ENCODE assay signal across 8 mouse cellular contexts in the genomic region with DNA sequence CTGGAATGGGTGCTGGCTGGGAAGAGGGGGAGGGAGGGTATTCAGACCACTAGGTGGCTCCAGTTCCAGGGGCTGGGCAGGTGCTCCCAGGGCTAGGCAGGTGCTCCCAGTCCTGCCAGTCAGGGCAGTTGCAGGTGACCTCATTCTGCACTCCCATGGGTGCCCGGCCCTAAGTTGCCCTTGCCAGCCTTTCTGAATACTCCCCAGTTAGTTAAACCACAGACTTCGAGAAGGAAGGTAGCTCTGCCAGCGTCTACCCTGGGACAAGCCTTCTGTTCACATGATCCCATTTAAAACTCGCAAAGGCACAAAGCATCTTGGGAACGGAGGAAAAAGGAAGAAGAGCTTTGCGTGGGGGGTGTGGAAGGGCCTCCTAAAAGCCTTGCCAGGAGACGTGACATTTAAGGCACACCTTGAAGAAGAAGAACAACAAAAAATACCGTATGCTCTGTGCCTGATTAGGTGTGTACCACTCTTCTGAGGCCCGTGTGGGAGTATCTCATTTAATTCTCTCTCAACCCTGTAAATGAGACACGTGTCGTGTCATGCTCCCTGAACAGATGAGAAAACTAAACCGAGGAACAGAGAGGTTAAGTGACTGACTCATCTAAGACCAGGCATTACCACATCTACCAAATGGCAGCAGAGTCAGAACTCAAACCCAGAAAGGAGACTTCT. TPM values are rescaled to one million over a fixed set of nuclear protein-coding genes. Genes with fewer than 3 reads are reported as not detected.
DNase-seq lines count a peak whose midpoint lies in the region; ATAC-seq lines count a peak whose summit lies in the region.

No protein-coding gene starts in this region.

- H3K9ac ChIP-seq in forebrain, embryonic 12.5 days = no peak overlapping the region
- no peak overlapping the region for H3K9ac ChIP-seq in forebrain, embryonic 14.5 days (ENCODE audit: low read length)
- H3K9ac ChIP-seq in kidney, embryonic 14.5 days (ENCODE audit: low read depth, low read length) = no peak overlapping the region
- H3K9ac ChIP-seq in stomach, embryonic 15.5 days = no peak overlapping the region

- WGBS in forebrain, embryonic 12.5 days = 40% methylated on average over 12 of the region's 12 CpGs
- WGBS in forebrain, embryonic 14.5 days = 36% methylated on average over 12 of the region's 12 CpGs
- WGBS in kidney, embryonic 14.5 days = 25% methylated on average over 12 of the region's 12 CpGs
- 29% methylated on average over 12 of the region's 12 CpGs for WGBS in stomach, embryonic 15.5 days

- H3K27ac ChIP-seq in forebrain, embryonic 12.5 days = no peak overlapping the region
- no peak overlapping the region for H3K27ac ChIP-seq in forebrain, embryonic 14.5 days (ENCODE audit: low read depth, low read length)
- H3K27ac ChIP-seq in kidney, embryonic 14.5 days (ENCODE audit: low read depth, low read length) = no peak overlapping the region
- no peak overlapping the region for H3K27ac ChIP-seq in stomach, embryonic 15.5 days

- H3K4me1 ChIP-seq in forebrain, embryonic 12.5 days = peaks cover 14% of the 10 kb centered on the region
- peaks cover 13% of the 10 kb centered on the region; the same call in 1 of the 2 replicates for H3K4me1 ChIP-seq in forebrain, embryonic 14.5 days (ENCODE audit: control insufficient read depth, insufficient read depth, low read length)
- H3K4me1 ChIP-seq in kidney, embryonic 14.5 days (ENCODE audit: control insufficient read depth, insufficient read depth, low read length) = peaks cover 10% of the 10 kb centered on the region
- peaks cover 15% of the 10 kb centered on the region for H3K4me1 ChIP-seq in stomach, embryonic 15.5 days

- peaks cover 70% of the 10 kb centered on the region for H3K27me3 ChIP-seq in forebrain, embryonic 12.5 days
- peaks cover 19% of the 10 kb centered on the region for H3K27me3 ChIP-seq in forebrain, embryonic 14.5 days (replicated peaks; ENCODE audit: control insufficient read depth, insufficient read depth, low read length)
- peaks cover 28% of the 10 kb centered on the region for H3K27me3 ChIP-seq in kidney, embryonic 14.5 days (ENCODE audit: control insufficient read depth, insufficient read depth, low read length)
- peaks cover 36% of the 10 kb centered on the region for H3K27me3 ChIP-seq in stomach, embryonic 15.5 days (replicated peaks)

- H3K4me3 ChIP-seq in forebrain, embryonic 12.5 days (replicated peaks) = no peak overlapping the region
- no peak overlapping the region for H3K4me3 ChIP-seq in forebrain, embryonic 14.5 days (ENCODE audit: low read depth, low read length)
- 0 out of 2 replicates have a peak overlapping the region, but pooled peaks have one; percentile 28 for H3K4me3 ChIP-seq in kidney, embryonic 14.5 days (ENCODE audit: low read length)
- H3K4me3 ChIP-seq in stomach, embryonic 15.5 days (replicated peaks) = no peak overlapping the region

- no peaks in the 10 kb centered on the region for H3K9me3 ChIP-seq in forebrain, embryonic 12.5 days
- H3K9me3 ChIP-seq in forebrain, embryonic 14.5 days (replicated peaks; ENCODE audit: control insufficient read depth, low read length) = no peaks in the 10 kb centered on the region
- H3K9me3 ChIP-seq in kidney, embryonic 14.5 days (ENCODE audit: control insufficient read depth, low read length) = no peaks in the 10 kb centered on the region
- no peaks in the 10 kb centered on the region for H3K9me3 ChIP-seq in stomach, embryonic 15.5 days

- no peaks in the 10 kb centered on the region for H3K36me3 ChIP-seq in forebrain, embryonic 12.5 days (replicated peaks)
- no peaks in the 10 kb centered on the region for H3K36me3 ChIP-seq in forebrain, embryonic 14.5 days (ENCODE audit: control insufficient read depth, insufficient read depth, low read length)
- H3K36me3 ChIP-seq in kidney, embryonic 14.5 days (ENCODE audit: control insufficient read depth, insufficient read depth, low read length) = no peaks in the 10 kb centered on the region
- H3K36me3 ChIP-seq in stomach, embryonic 15.5 days = no peaks in the 10 kb centered on the region

- no peak for DNase-seq in forebrain, embryonic 14.5 days (ENCODE audit: low spot score)
- DNase-seq in left cerebral cortex, adult 9 months (ENCODE audit: low spot score in 2 of 2) = peak; percentile 48 to 56
- no peak for DNase-seq in left cerebral cortex, adult 18-20 months (ENCODE audit: low spot score in 2 of 2)
- DNase-seq in adrenal gland, postnatal 14 days = no peak
- no peak for DNase-seq in retina, postnatal 1 day

- ATAC-seq in forebrain, embryonic 12.5 days (ENCODE audit: low FRiP score) = no peak
- no peak for ATAC-seq in forebrain, embryonic 14.5 days
- ATAC-seq in kidney, embryonic 14.5 days (ENCODE audit: low FRiP score, low TSS enrichment) = no peak
- no peak for ATAC-seq in stomach, embryonic 15.5 days (ENCODE audit: insufficient read depth, low FRiP score, low read depth)

- H3K4me2 ChIP-seq in forebrain, embryonic 12.5 days = 0 out of 2 replicates have a peak overlapping the region, but pooled peaks have one; percentile 48
- H3K4me2 ChIP-seq in forebrain, embryonic 14.5 days (ENCODE audit: low read length) = no peak overlapping the region
- peak overlapping the region; percentile 42 for H3K4me2 ChIP-seq in kidney, embryonic 14.5 days (replicated peaks; ENCODE audit: low read depth, low read length)
- H3K4me2 ChIP-seq in stomach, embryonic 15.5 days = peak overlapping the region; percentile 59

RNA-seq across cellular contexts. Expression of a gene that starts 0.7 kb away (rescaled TPM):
- 0.17 and 0.20 TPM in 2 replicates for polyA plus RNA-seq in forebrain, embryonic 12.5 days (2016; fragmentation: Nextera tagmentation; extraction: Ambion mirVana)
- polyA plus RNA-seq in forebrain, embryonic 14.5 days (2014; fragmentation: Nextera tagmentation; extraction: Ambion mirVana) = 1.5 and 3.2 TPM in 2 replicates
- 10 to 100 TPM; 70.5 to 83.0 TPM for total RNA-seq in left cerebral cortex, adult 18-20 months (2021)
- polyA plus RNA-seq in kidney, embryonic 14.5 days (2014; fragmentation: Nextera tagmentation; extraction: Ambion mirVana) = 0.23 and 0.31 TPM in 2 replicates
- polyA plus RNA-seq in stomach, embryonic 15.5 days (2015; fragmentation: Nextera tagmentation; extraction: Ambion mirVana) = 0.34 and 0.54 TPM in 2 replicates
- 8.3 and 13.1 TPM in 2 replicates for total RNA-seq in adrenal gland, postnatal 14 days (2021)

RNA-seq across cellular contexts. Expression of a gene that starts 13.9 kb away (rescaled TPM):
- 0.28 TPM in 1 of 2 replicates, not detected in the other for polyA plus RNA-seq in forebrain, embryonic 12.5 days (2016; fragmentation: Nextera tagmentation; extraction: Ambion mirVana)
- polyA plus RNA-seq in forebrain, embryonic 14.5 days (2014; fragmentation: Nextera tagmentation; extraction: Ambion mirVana) = 0.19 and 0.57 TPM in 2 replicates
- not detected for total RNA-seq in left cerebral cortex, adult 18-20 months (2021)
- not detected in 2 replicates for polyA plus RNA-seq in kidney, embryonic 14.5 days (2014; fragmentation: Nextera tagmentation; extraction: Ambion mirVana)
- not detected in 2 replicates for polyA plus RNA-seq in stomach, embryonic 15.5 days (2015; fragmentation: Nextera tagmentation; extraction: Ambion mirVana)
- 0.63 and 0.98 TPM in 2 replicates for total RNA-seq in adrenal gland, postnatal 14 days (2021)

RNA-seq across cellular contexts. Expression of a gene that starts 35.4 kb away (rescaled TPM):
- polyA plus RNA-seq in forebrain, embryonic 12.5 days (2016; fragmentation: Nextera tagmentation; extraction: Ambion mirVana) = 50.7 and 52.6 TPM in 2 replicates
- 26.9 and 33.1 TPM in 2 replicates for polyA plus RNA-seq in forebrain, embryonic 14.5 days (2014; fragmentation: Nextera tagmentation; extraction: Ambion mirVana)
- total RNA-seq in left cerebral cortex, adult 18-20 months (2021) = 10 to 100 TPM; 34.0 to 41.6 TPM
- 22.3 and 37.7 TPM in 2 replicates for polyA plus RNA-seq in kidney, embryonic 14.5 days (2014; fragmentation: Nextera tagmentation; extraction: Ambion mirVana)
- 41.8 and 44.9 TPM in 2 replicates for polyA plus RNA-seq in stomach, embryonic 15.5 days (2015; fragmentation: Nextera tagmentation; extraction: Ambion mirVana)
- total RNA-seq in adrenal gland, postnatal 14 days (2021) = 38.6 and 45.9 TPM in 2 replicates

RNA-seq across cellular contexts. Expression of a gene that starts 35.6 kb away (rescaled TPM):
- polyA plus RNA-seq in forebrain, embryonic 12.5 days (2016; fragmentation: Nextera tagmentation; extraction: Ambion mirVana) = 13.6 and 16.6 TPM in 2 replicates
- 15.9 and 18.3 TPM in 2 replicates for polyA plus RNA-seq in forebrain, embryonic 14.5 days (2014; fragmentation: Nextera tagmentation; extraction: Ambion mirVana)
- 10 to 100 TPM; 28.7 to 31.0 TPM for total RNA-seq in left cerebral cortex, adult 18-20 months (2021)
- polyA plus RNA-seq in kidney, embryonic 14.5 days (2014; fragmentation: Nextera tagmentation; extraction: Ambion mirVana) = 10.4 and 11.1 TPM in 2 replicates
- 10.4 and 11.4 TPM in 2 replicates for polyA plus RNA-seq in stomach, embryonic 15.5 days (2015; fragmentation: Nextera tagmentation; extraction: Ambion mirVana)
- 15.6 and 16.0 TPM in 2 replicates for total RNA-seq in adrenal gland, postnatal 14 days (2021)

RNA-seq across cellular contexts. Expression of a gene that starts 59.1 kb away (rescaled TPM):
- 1.3 and 1.4 TPM in 2 replicates for polyA plus RNA-seq in forebrain, embryonic 12.5 days (2016; fragmentation: Nextera tagmentation; extraction: Ambion mirVana)
- 2.0 and 2.4 TPM in 2 replicates for polyA plus RNA-seq in forebrain, embryonic 14.5 days (2014; fragmentation: Nextera tagmentation; extraction: Ambion mirVana)
- total RNA-seq in left cerebral cortex, adult 18-20 months (2021) = 1 to 10 TPM in 1 of 2 experiments, under 1 TPM in 1; 0.70 to 1.3 TPM
- polyA plus RNA-seq in kidney, embryonic 14.5 days (2014; fragmentation: Nextera tagmentation; extraction: Ambion mirVana) = 0.57 and 1.4 TPM in 2 replicates
- 0.40 and 0.69 TPM in 2 replicates for polyA plus RNA-seq in stomach, embryonic 15.5 days (2015; fragmentation: Nextera tagmentation; extraction: Ambion mirVana)
- 0.30 and 0.48 TPM in 2 replicates for total RNA-seq in adrenal gland, postnatal 14 days (2021)

Comparison
In these comparisons a context has a peak if more than half of its experiments do, and no peak if none do; other contexts are left out.
1. DNase-seq: peak in left cerebral cortex, adult 9 months (2 of 2); none in forebrain, embryonic 14.5 days (single experiment), left cerebral cortex, adult 18-20 months (0 of 2), adrenal gland, postnatal 14 days (single experiment) and retina, postnatal 1 day (single experiment).